Mouse (Mus musculus) c-Kit-positive CD71-positive TER-119-positive erythroid progenitor cells, embryonic 14.5 days (primary cell): ENCODE data around the gene Slc7a8.

Source experiments
- DNase-seq: peaks from one replicate; pipeline ENCODE4 v3.0.0-alpha.2; 2013; ENCODE audit warnings: low spot score

Gene Slc7a8

GRCm38 (mm10) chr14:54781610-54782365 is at the start of gene Slc7a8:
Gene Slc7a8, minus strand, starts transcription at chr14:54781946.
- no peak for DNase-seq

- no peak for DNase-seq
Observed at GRCm38 (mm10) chr14:54823716-54824115, 42.0 kb upstream of the Slc7a8 start.

GRCm38 (mm10) chr14:54822301-54822700 is 40.6 kb upstream of the Slc7a8 start:
- no peak for DNase-seq

- DNase-seq = no peak
Observed at GRCm38 (mm10) chr14:54817791-54818190, 36.0 kb upstream of the Slc7a8 start.

GRCm38 (mm10) chr14:54815737-54816136 is 34.0 kb upstream of the Slc7a8 start:
- no peak for DNase-seq

GRCm38 (mm10) chr14:54813991-54814390 is 32.2 kb upstream of the Slc7a8 start, which contains the start of gene Rnf212b:
Gene Rnf212b, plus strand, starts transcription at chr14:54814141.
- no peak for DNase-seq

- no peak for DNase-seq
Observed at GRCm38 (mm10) chr14:54809668-54810033, 27.9 kb upstream of the Slc7a8 start.

GRCm38 (mm10) chr14:54808718-54809667 is 27.2 kb upstream of the Slc7a8 start:
- no peak for DNase-seq

GRCm38 (mm10) chr14:54806124-54806523 is 24.4 kb upstream of the Slc7a8 start:
- no peak for DNase-seq

GRCm38 (mm10) chr14:54802428-54802827 is 20.7 kb upstream of the Slc7a8 start:
- no peak for DNase-seq

- DNase-seq = no peak
Observed at GRCm38 (mm10) chr14:54799686-54800085, 17.9 kb upstream of the Slc7a8 start.

- DNase-seq = no peak
Observed at GRCm38 (mm10) chr14:54796760-54797159, 15.0 kb upstream of the Slc7a8 start.

- DNase-seq = no peak
Observed at GRCm38 (mm10) chr14:54795901-54796300, 14.2 kb upstream of the Slc7a8 start.

GRCm38 (mm10) chr14:54793894-54794830 is 12.4 kb upstream of the Slc7a8 start:
- DNase-seq = no peak

GRCm38 (mm10) chr14:54793351-54793750 is 11.6 kb upstream of the Slc7a8 start:
- DNase-seq = no peak

- DNase-seq = no peak
Observed at GRCm38 (mm10) chr14:54792166-54792565, 10.4 kb upstream of the Slc7a8 start.

- no peak for DNase-seq
Observed at GRCm38 (mm10) chr14:54788231-54788630, 6.5 kb upstream of the Slc7a8 start.

GRCm38 (mm10) chr14:54787226-54787625 is 5.5 kb upstream of the Slc7a8 start:
- DNase-seq = no peak

GRCm38 (mm10) chr14:54786489-54786888 is 4.7 kb upstream of the Slc7a8 start:
- DNase-seq = no peak

- DNase-seq = peak; percentile 78
Observed at GRCm38 (mm10) chr14:54785898-54786297, 4.2 kb upstream of the Slc7a8 start.

GRCm38 (mm10) chr14:54782971-54783370 is 1.2 kb upstream of the Slc7a8 start:
- DNase-seq = no peak
